Mouse (Mus musculus) intestine, postnatal 0 days (tissue): ENCODE measurements around the gene Ncor2. TPM values are rescaled to one million over a fixed set of nuclear protein-coding genes. Genes with fewer than 3 reads are reported as not detected.

Experiments used
- ATAC-seq: fragments of 200-750 bp; cut with Nextera tagmentation; 2 replicates; pipeline ENCODE4 v1.8.0; 2017; ENCODE audit warnings: mild to moderate bottlenecking, moderate TSS enrichment, moderate library complexity
- H3K27ac ChIP-seq: fragments of 300-500 bp; sonication (generic); 2 replicates; pipeline ENCODE4 v1.5.1; 2014; ENCODE audit warnings: mild to moderate bottlenecking, low read depth, low read length, moderate library complexity
- H3K27me3 ChIP-seq: fragments of 300-500 bp; sonication (generic); replicated peaks from 2 replicates; pipeline ENCODE4 v1.6.1; 2014; ENCODE audit warnings: low read length, mixed read lengths; ENCODE audit not compliant: control insufficient read depth, insufficient read depth
- H3K36me3 ChIP-seq: fragments of 300-500 bp; sonication (generic); 2 replicates; pipeline ENCODE4 v1.6.1; 2014; ENCODE audit warnings: mild to moderate bottlenecking, moderate library complexity; ENCODE audit not compliant: control insufficient read depth, insufficient read depth
- H3K4me1 ChIP-seq: fragments of 300-500 bp; sonication (generic); replicated peaks from 2 replicates; pipeline ENCODE4 v1.6.1; 2014; ENCODE audit warnings: antibody characterized with exemption, low read length, mixed read lengths; ENCODE audit not compliant: control insufficient read depth, insufficient read depth
- H3K4me2 ChIP-seq: fragments of 300-500 bp; sonication (generic); replicated peaks from 2 replicates; pipeline ENCODE4 v1.6.1; 2014; ENCODE audit warnings: low read depth, mild to moderate bottlenecking, moderate library complexity
- H3K4me3 ChIP-seq: fragments of 300-500 bp; sonication (generic); 2 replicates; pipeline ENCODE4 v1.5.1; 2014; ENCODE audit warnings: low read depth, low read length
- H3K9ac ChIP-seq: fragments of 300-500 bp; sonication (generic); 2 replicates; pipeline ENCODE4 v1.6.1; 2014; ENCODE audit warnings: mild to moderate bottlenecking, low read depth, low read length
- H3K9me3 ChIP-seq: fragments of 300-500 bp; sonication (generic); 2 replicates; pipeline ENCODE4 v1.6.1; 2016; ENCODE audit warnings: mixed run types; ENCODE audit not compliant: control insufficient read depth
- CTCF ChIP-seq: sonication (generic); IDR thresholded peaks from 2 replicates; pipeline ENCODE4 v1.5.1; 2016; ENCODE audit warnings: low read depth, mild to moderate bottlenecking, control low read depth, antibody characterized with exemption, moderate library complexity
- WGBS: fragments of 180-500 bp; shearing (Covaris S2); extraction: QIAGEN DNeasy Blood & Tissue Kit; methylation state at CpG from one replicate; pipeline ENCODE4 v1.1.7; 2014; 5-methylcytosine and 5-hydroxymethylcytosine counted together
- polyA plus RNA-seq: library from polyadenylated mRNA; unstranded; fragments of >200 nt; fragmentation: Nextera tagmentation; extraction: Ambion mirVana; gene quantifications from 2 replicates; pipeline ENCODE4 v1.2.1, GENCODE M21; 2015

Gene Ncor2
- polyA plus RNA-seq, 1 experiment from 2014 or later, result 7.1 TPM

DNA sequence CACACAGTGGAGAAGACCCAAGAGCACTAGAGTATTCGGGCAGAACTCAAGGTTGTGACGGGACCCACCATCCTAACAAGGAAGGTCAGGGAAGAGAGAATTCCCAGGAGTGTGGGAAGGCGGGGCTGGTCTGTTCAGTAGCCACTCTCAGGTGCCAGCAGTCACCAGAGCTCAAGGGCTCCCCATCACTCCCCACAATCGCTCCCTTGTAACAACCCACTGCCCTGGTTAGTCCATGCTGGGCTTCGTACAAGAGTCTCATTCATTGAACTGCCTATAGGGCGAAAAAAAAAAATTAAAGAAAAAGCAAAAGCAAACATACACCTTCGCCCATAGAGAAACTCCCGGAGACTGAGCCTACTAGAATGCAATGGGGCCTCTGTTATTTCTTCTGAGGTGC is 186.7 kb downstream of the Ncor2 start:
- H3K4me2 ChIP-seq, result no peak overlapping the region
- no peaks in the 10 kb centered on the region for H3K36me3 ChIP-seq
- TF ChIP-seq CTCF, result no peak
- H3K4me3 ChIP-seq, result no peak overlapping the region
- 70% methylated on average over 8 of the region's 8 CpGs for whole genome bisulfite sequencing
- no peaks in the 10 kb centered on the region for H3K27me3 ChIP-seq
- H3K9me3 ChIP-seq, result no peaks in the 10 kb centered on the region
- no peak overlapping the region for H3K9ac ChIP-seq
- H3K27ac ChIP-seq, result no peak overlapping the region
- H3K4me1 ChIP-seq, result no peaks in the 10 kb centered on the region
- ATAC-seq, result no peak

DNA sequence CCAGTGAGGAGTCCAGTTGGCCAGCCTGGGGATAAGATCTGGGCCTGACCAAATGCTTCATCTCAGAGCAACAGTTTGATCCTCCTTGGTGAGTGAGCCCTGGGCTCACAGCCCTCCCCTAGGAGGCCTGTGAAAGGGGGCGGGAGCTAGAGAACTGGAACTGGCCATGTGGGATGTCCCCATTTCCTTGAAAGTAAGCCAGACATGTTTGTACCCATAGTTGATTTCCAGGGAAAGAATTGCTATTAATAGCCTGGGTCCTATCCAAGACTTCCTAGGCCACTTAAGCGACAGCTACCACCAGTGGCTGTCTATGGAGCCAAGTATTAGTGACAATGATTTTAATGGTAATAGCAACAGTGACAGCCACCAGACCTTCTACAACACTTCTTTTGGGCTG is 189.3 kb downstream of the Ncor2 start:
- Histone ChIP-seq H3K4me3 (no peak overlapping the region), H3K27me3 (no peaks in the 10 kb centered on the region), H3K36me3 (no peaks in the 10 kb centered on the region), H3K27ac (no peak overlapping the region), H3K4me2 (no peak overlapping the region), H3K4me1 (no peaks in the 10 kb centered on the region), H3K9me3 (no peaks in the 10 kb centered on the region), H3K9ac (no peak overlapping the region)
- WGBS, result 81% methylated on average over 2 of the region's 2 CpGs
- no peak for ATAC-seq
- TF ChIP-seq CTCF, result no peak

DNA sequence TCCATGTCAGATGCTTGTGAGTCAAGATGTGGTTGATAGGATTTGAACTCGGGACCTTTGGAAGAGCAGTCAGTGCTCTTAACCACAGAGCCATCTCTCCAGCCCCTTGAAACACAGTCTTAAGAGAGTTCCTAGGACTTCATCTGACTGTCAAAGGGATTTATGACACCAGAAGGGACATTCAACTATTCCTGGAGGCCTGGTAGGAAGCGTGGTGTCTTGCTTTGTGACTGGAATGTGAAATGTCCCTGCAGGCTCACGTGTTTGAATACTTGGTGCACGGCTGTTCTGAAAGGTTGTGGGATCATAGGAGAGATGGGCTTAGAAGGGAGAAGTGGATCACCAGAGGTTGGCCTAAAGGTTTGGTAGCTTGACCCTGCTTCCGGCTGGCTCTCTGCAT is 192.4 kb downstream of the Ncor2 start:
- WGBS, result 76% methylated on average over 5 of the region's 5 CpGs
- Histone ChIP-seq H3K4me3 (no peak overlapping the region), H3K4me2 (no peak overlapping the region), H3K9ac (no peak overlapping the region), H3K27ac (no peak overlapping the region), H3K9me3 (0 out of 2 replicates have a peak, but pooled peaks cover 2% of the 10 kb centered on the region), H3K27me3 (no peaks in the 10 kb centered on the region), H3K36me3 (no peaks in the 10 kb centered on the region), H3K4me1 (no peaks in the 10 kb centered on the region)
- TF ChIP-seq CTCF, result no peak
- ATAC-seq, result no peak

DNA sequence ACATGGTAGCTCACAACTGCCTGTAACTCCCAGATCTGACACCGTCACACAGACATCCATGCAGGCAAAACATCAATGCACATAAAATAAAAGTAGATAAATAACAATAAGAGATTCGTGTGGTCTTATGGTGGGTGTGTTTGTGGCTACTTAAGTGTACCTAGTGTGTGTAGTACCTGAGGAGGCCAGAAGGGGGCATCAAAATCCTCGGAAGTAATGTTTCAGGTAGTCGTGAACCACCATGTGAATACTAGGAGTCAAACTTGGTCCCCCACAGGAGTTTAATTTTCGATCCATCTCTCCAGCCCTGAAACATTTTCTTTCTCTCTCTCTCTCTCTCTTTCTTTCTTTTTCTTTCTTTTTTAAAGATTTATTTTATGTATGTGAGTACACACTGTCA is 192.8 kb downstream of the Ncor2 start:
- WGBS, result 87% methylated on average over 5 of the region's 5 CpGs
- TF ChIP-seq CTCF, result peak; percentile 36; the same call in 1 of the 2 replicates

DNA sequence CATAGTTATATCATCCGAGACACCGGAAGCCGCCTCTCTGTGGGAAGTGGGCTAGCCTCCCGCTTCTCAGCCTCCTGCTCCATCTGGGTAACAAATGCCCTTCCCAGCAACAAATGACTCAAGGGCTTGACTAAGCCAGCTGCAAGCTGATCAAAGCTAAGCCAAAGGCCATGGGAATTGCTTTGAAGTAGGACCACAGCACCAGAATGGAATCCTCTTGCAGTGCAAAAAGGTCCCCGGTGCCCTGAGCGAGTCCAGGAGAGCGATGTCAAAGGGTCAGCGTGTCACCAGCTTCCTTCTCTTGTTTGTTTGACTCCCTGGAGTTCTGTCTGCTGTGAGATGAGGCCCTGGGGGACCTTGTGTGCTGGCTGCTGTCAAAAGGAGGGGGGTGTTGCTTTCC is 209.2 kb downstream of the Ncor2 start:
- ATAC-seq, result no peak
- no peak overlapping the region for H3K4me3 ChIP-seq
- H3K4me2 ChIP-seq, result no peak overlapping the region
- WGBS, result 45% methylated on average over 8 of the region's 8 CpGs
- no peaks in the 10 kb centered on the region for H3K4me1 ChIP-seq
- no peak for TF ChIP-seq CTCF
- no peaks in the 10 kb centered on the region for H3K36me3 ChIP-seq
- H3K27me3 ChIP-seq, result no peaks in the 10 kb centered on the region
- no peak overlapping the region for H3K9ac ChIP-seq
- H3K27ac ChIP-seq, result no peak overlapping the region
- H3K9me3 ChIP-seq, result no peaks in the 10 kb centered on the region

More for the DNA sequence above, 192.8 kb downstream of the Ncor2 start:
- no peak overlapping the region for H3K4me2 ChIP-seq
- H3K36me3 ChIP-seq, result no peaks in the 10 kb centered on the region
- ATAC-seq, result no peak
- no peak overlapping the region for H3K27ac ChIP-seq
- 0 out of 2 replicates have a peak, but pooled peaks cover 2% of the 10 kb centered on the region for H3K9me3 ChIP-seq
- no peak overlapping the region for H3K9ac ChIP-seq
- no peak overlapping the region for H3K4me3 ChIP-seq
- no peaks in the 10 kb centered on the region for H3K27me3 ChIP-seq
- no peaks in the 10 kb centered on the region for H3K4me1 ChIP-seq

Other genes starting within 250 kb of the Ncor2 start
- gene Rflna, start 176.0 kb downstream of the Ncor2 start, polyA plus RNA-seq, result 1.5 and 1.7 TPM in 2 replicates
- gene Scarb1, start 161.9 kb upstream of the Ncor2 start, polyA plus RNA-seq, result 26.5 TPM in 2 replicates
- gene Gm10382, start 210.1 kb upstream of the Ncor2 start, polyA plus RNA-seq, result 0.16 and 0.24 TPM in 2 replicates
- gene Ubc, start 211.0 kb upstream of the Ncor2 start, polyA plus RNA-seq, result 345 and 371 TPM in 2 replicates